Mouse (Mus musculus) hematopoietic stem cell, adult 5-6 weeks (primary cell): ENCODE measurements around the gene Pnmt. TPM values are rescaled to one million over a fixed set of nuclear protein-coding genes. Genes with fewer than 3 reads are reported as not detected.

Experiments
- ATAC-seq, 2 experiments: fragments of 125-278 bp in 1 of 2; replicated peaks in 1 of 2; 2 replicates each; pipeline ENCODE4 v1.8.0; 2016 to 2017; ENCODE audit warnings: inconsistent platforms in 2 of 2, mild to moderate bottlenecking in 2 of 2, moderate number of reproducible peaks in 2 of 2, low read depth in 1 of 2, moderate TSS enrichment in 1 of 2; ENCODE audit not compliant: low FRiP score in 2 of 2, poor library complexity in 2 of 2, severe bottlenecking in 2 of 2, insufficient read depth in 1 of 2, low TSS enrichment in 1 of 2
- total RNA-seq: library from RNA; stranded (forward); fragments of 172-1452, 232-1000 nt; gene quantifications from 2 replicates; pipeline ENCODE4 v1.2.3, GENCODE M21; 2017

Gene Pnmt
- total RNA-seq, 1 experiment from 2014 or later, result not detected

- ATAC-seq, result no peak
These were observed 51.2 kb downstream of the Pnmt start for GRCm38 (mm10) chr11:98437441-98437840.

Other genes starting within 250 kb of the Pnmt start
- gene Fbxl20, start 236.0 kb upstream of the Pnmt start, total RNA-seq, result 24.8 and 26.5 TPM in 2 replicates
- 44.3 and 69.4 TPM in 2 replicates for gene Med1, start 193.2 kb upstream of the Pnmt start, total RNA-seq
- gene Cdk12, start 183.4 kb upstream of the Pnmt start, total RNA-seq, result 68.2 and 73.3 TPM in 2 replicates
- not detected in 2 replicates for gene Neurod2, start 56.8 kb upstream of the Pnmt start, total RNA-seq
- 0.30 TPM in 1 of 2 replicates, not detected in the other for gene Ppp1r1b, start 38.0 kb upstream of the Pnmt start, total RNA-seq
- gene Stard3, start 28.1 kb upstream of the Pnmt start, total RNA-seq, result 16.5 and 24.5 TPM in 2 replicates
- 0.56 TPM in 1 of 2 replicates, not detected in the other for gene Tcap, start 2.6 kb upstream of the Pnmt start, total RNA-seq
- gene Pgap3, start 14.0 kb downstream of the Pnmt start, total RNA-seq, result 5.6 and 7.4 TPM in 2 replicates
- gene Erbb2, start 26.0 kb downstream of the Pnmt start, total RNA-seq, result not detected in 2 replicates
- 18.2 and 42.3 TPM in 2 replicates for gene Mien1, start 52.5 kb downstream of the Pnmt start, total RNA-seq
- not detected in 2 replicates for gene Grb7, start 59.9 kb downstream of the Pnmt start, total RNA-seq
- 0.89 and 5.7 TPM in 2 replicates for gene Ikzf3, start 159.6 kb downstream of the Pnmt start, total RNA-seq
- not detected in 2 replicates for gene Zpbp2, start 164.6 kb downstream of the Pnmt start, total RNA-seq
- gene Ormdl3, start 200.9 kb downstream of the Pnmt start, total RNA-seq, result 19.9 and 28.1 TPM in 2 replicates
- gene Lrrc3c, start 211.8 kb downstream of the Pnmt start, total RNA-seq, result not detected in 2 replicates
- gene Gm12355, start 239.2 kb downstream of the Pnmt start, total RNA-seq, result 0.69 and 4.6 TPM in 2 replicates
- not detected in 2 replicates for gene Gsdma3, start 239.9 kb downstream of the Pnmt start, total RNA-seq